Mouse (Mus musculus) ES-Bruce4 (cell line): ENCODE data around the gene Flvcr1. TPM values are rescaled to one million over a fixed set of nuclear protein-coding genes. Genes with fewer than 3 reads are reported as not detected.

ENCODE experiments used
- H3K27ac ChIP-seq: 2 replicates; pipeline ENCODE4 v1.5.1; 2012; ENCODE audit warnings: low read length, inconsistent platforms; ENCODE audit not compliant: insufficient read depth
- H3K27me3 ChIP-seq: 2 replicates; pipeline ENCODE4 v1.6.1; 2012; ENCODE audit warnings: mild to moderate bottlenecking, low read length, inconsistent platforms; ENCODE audit not compliant: control insufficient read depth, poor library complexity, insufficient read depth, severe bottlenecking
- H3K36me3 ChIP-seq: 2 replicates; pipeline ENCODE4 v1.6.1; 2012; ENCODE audit warnings: inconsistent platforms, mild to moderate bottlenecking, low read length, moderate library complexity; ENCODE audit not compliant: control insufficient read depth, poor library complexity, insufficient read depth, severe bottlenecking
- H3K4me1 ChIP-seq: one replicate; pipeline ENCODE4 v1.8.1; 2011; ENCODE audit warnings: low read length; ENCODE audit not compliant: control insufficient read depth, insufficient read depth
- H3K4me3 ChIP-seq: 2 replicates; pipeline ENCODE4 v1.5.1; 2011; ENCODE audit warnings: low read depth, mild to moderate bottlenecking, low read length
- H3K9ac ChIP-seq: 2 replicates; pipeline ENCODE4 v1.6.1; 2012; ENCODE audit warnings: low read depth, mild to moderate bottlenecking, inconsistent platforms; ENCODE audit not compliant: poor library complexity, severe bottlenecking
- H3K9me3 ChIP-seq: replicated peaks from 2 replicates; pipeline ENCODE4 v1.6.1; 2012; ENCODE audit warnings: mild to moderate bottlenecking, low read length, inconsistent platforms; ENCODE audit not compliant: control insufficient read depth, poor library complexity, insufficient read depth, severe bottlenecking
- CTCF ChIP-seq: IDR thresholded peaks from one replicate; pipeline ENCODE4 v1.8.1; 2011; ENCODE audit warnings: low read depth, low read length
- EP300 ChIP-seq: IDR thresholded peaks from 2 replicates; pipeline ENCODE4 v1.6.1; 2011; ENCODE audit warnings: low read depth, low read length; ENCODE audit not compliant: insufficient read depth
- POLR2A ChIP-seq: IDR thresholded peaks from one replicate; pipeline ENCODE4 v1.8.1; 2011; ENCODE audit warnings: low read length; ENCODE audit not compliant: insufficient read depth
- polyA plus RNA-seq: library from polyadenylated mRNA; stranded (reverse); fragments of >200 nt; gene quantifications from 2 replicates; pipeline ENCODE4 v1.2.4, GENCODE M21; 2011; ENCODE audit warnings: low read depth; ENCODE audit not compliant: missing spikeins, insufficient read depth, insufficient read length

The Flvcr1 gene
- polyA plus RNA-seq, 1 experiment = 10.0 TPM

DNA sequence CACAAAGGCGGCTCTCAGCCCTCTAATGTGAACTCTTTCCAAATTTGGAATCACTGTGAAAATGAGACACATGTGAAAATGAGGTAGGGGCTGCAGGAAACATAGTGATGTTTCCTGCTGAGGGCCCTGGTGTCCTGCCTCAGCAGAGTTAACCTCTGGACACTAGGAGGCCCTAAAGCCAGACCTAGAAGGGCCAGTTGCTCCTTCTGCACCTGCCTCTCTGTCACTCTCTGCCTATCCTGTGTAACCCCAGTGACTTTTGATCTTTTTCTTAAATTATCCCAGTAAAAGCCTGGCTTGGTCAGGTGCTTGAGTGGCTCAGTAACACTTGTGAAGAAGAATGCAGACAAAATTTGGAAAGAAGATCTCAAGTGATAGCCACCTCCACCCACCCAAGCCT, 51.1 kb downstream of the Flvcr1 start:
- Histone ChIP-seq H3K9ac (no peak overlapping the region), H3K9me3 (no peaks in the 10 kb centered on the region), H3K27ac (no peak overlapping the region), H3K36me3 (no peaks in the 10 kb centered on the region), H3K4me3 (no peak overlapping the region), H3K27me3 (no peaks in the 10 kb centered on the region), H3K4me1 (no peaks in the 10 kb centered on the region)
- no peak for TF ChIP-seq EP300

DNA sequence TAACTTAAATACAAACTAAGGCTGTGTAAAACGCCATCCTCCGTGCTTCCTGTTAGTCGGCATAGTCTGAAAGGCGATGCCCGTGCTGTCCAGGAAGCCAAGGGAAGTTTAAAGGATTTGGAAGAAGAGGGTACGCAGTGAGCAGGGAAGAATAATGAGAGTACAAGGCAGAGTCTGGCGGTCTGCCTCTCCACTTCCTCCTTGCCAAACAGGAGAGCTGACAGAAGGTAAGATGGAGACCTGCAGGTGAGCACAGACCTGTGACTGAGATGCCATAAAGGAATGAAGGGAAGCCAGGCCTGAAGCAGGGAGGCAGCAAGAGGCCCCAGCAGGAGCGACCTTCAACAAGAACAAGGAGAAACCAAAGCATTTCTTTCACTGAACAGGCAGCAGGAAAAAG, 51.8 kb downstream of the Flvcr1 start:
- Histone ChIP-seq H3K4me1 (no peaks in the 10 kb centered on the region), H3K36me3 (no peaks in the 10 kb centered on the region)

DNA sequence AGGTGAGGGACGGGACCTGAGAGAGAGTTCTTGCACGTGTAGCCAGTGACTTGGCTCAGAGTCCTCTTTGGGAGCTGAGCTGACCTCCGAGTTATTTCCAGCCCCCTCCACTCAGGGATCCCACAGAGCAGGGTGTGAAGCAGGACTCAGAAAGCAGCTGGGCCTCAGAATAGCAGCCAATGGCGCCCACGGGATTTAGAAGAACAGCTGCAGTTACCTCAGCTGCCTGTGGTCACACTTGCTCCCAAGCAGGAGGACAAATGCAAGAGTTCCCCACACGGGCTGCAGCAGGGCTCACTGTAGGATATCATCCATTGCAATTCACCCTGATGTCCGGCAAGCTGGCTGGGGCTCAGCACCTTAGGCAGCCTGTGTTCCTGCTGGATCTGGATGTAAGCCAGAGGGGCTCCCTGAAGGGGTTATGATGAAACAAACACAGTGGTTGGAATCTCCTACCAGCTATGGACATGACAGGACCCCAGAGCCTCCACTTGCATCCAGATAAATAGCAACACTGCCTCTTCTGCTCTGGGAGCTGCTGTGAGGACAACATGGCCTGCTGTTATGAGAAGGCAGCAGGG, 53.3 kb downstream of the Flvcr1 start:
- Histone ChIP-seq H3K9ac (no peak overlapping the region), H3K4me3 (no peak overlapping the region), H3K9me3 (no peaks in the 10 kb centered on the region), H3K27me3 (no peaks in the 10 kb centered on the region), H3K27ac (no peak overlapping the region), H3K4me1 (no peaks in the 10 kb centered on the region), H3K36me3 (no peaks in the 10 kb centered on the region)
- TF ChIP-seq POLR2A (no peak), CTCF (no peak)

More for the DNA sequence above, 51.8 kb downstream of the Flvcr1 start:
- no peaks in the 10 kb centered on the region for H3K9me3 ChIP-seq
- H3K9ac ChIP-seq = no peak overlapping the region
- no peak for TF ChIP-seq EP300
- TF ChIP-seq CTCF = no peak
- no peak for TF ChIP-seq POLR2A
- no peak overlapping the region for H3K4me3 ChIP-seq
- no peaks in the 10 kb centered on the region for H3K27me3 ChIP-seq
- no peak overlapping the region for H3K27ac ChIP-seq

DNA sequence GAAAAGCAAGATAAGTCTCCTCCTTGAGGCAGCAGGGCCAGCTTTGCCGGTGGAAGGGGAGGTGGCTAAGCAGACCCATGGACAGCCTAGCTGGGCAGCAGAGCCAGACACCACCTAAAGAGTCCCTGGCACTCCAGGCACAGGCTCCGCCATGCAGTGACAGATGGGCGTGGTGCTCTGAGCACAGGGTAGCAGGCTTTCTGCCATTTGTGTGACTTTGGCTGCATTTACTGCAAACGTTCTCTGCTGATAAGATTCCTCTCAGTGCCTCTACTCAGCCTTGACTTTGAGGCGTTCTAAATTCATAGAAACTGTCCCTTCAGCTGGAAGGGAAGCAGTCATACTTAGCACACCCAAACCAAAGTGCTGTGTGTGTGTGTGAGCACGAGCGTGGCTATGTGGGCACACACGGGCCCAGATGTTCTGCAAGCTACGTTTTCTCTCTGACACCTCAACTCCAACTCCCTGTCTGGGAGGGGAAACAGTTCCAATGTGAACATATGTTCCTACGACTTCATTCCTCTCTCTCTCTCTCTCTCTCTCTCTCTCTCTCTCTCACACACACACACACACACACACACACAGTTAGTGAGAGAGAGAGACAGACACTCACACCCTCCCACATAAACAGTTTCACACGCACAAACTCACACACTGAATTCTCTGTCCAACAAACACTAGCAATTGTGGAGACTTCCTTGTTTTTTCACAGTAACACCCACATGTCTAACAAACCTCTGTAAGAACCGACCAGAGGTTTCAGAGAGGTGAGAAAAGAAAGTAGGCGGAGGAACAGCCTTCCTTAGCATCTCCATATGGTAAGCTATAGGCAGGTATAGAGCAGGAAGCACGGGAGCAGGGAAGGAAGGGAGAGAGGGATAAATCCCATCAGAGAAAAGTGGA, 54.0 kb downstream of the Flvcr1 start:
- Histone ChIP-seq H3K4me3 (no peak overlapping the region), H3K9ac (no peak overlapping the region), H3K36me3 (no peaks in the 10 kb centered on the region), H3K27ac (no peak overlapping the region), H3K27me3 (no peaks in the 10 kb centered on the region), H3K4me1 (no peaks in the 10 kb centered on the region), H3K9me3 (no peaks in the 10 kb centered on the region)
- TF ChIP-seq EP300 (no peak), CTCF (no peak), POLR2A (no peak)

DNA sequence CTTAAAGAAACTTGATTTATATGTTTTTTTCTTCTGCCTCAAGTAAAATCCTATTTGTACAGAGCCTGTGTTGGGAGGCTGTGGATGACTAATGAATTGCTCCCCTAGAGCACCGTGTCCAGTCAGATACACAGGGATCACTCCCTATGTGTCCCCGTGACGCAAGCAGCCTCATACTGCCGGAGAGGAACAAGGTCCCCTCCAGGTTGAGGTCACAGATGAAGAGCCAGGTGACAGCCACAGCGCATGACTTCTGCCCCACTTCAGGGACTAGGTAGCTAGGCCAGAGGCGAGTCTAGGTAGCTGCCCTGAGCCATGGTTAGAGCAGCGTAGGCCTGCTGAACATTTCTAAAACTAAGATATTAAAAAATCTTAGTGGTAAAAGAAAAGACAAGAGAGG, 57.9 kb downstream of the Flvcr1 start:
- no peaks in the 10 kb centered on the region for H3K36me3 ChIP-seq
- H3K4me1 ChIP-seq = no peaks in the 10 kb centered on the region
- H3K9me3 ChIP-seq = no peaks in the 10 kb centered on the region
- TF ChIP-seq CTCF (no peak), POLR2A (no peak), EP300 (no peak)
- H3K9ac ChIP-seq = no peak overlapping the region
- no peaks in the 10 kb centered on the region for H3K27me3 ChIP-seq
- H3K4me3 ChIP-seq = no peak overlapping the region
- H3K27ac ChIP-seq = no peak overlapping the region

DNA sequence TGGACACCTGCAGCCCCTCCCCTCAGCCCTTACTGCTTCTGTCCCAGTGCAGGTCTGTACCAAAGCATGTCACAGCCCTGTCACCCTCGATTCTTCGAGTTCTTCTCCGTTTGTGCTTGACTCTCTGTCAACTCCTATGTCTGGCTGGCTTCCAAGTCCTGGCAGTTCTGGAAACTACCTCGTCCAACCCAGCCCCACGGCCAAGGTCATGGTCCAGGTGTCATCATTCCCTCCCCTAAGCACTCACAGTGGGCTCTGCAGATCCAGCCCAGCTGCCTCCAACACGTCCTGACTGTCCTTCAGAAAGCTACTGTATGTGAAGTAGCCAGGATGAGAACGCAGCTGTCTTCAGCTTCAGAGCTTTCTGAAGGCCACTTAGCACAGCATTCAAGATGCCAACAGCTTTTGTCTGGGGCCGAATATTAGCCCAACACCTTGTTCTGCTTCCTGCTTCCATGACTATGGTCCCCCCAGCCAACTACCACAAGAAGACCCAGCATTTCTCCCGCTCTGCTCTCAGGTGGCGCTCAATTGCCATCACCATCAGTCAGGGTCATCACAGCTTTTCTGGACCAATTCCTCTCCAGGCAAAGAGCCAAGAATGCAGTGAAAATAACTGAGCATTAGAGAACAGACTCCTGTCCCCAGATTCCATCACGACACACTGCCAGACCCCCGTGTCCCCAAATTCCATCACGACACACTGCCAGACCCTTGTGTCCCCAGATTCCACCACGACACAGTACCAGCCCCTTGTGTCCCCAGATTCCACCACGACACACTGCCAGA, 60.8 kb downstream of the Flvcr1 start:
- H3K27me3 ChIP-seq = no peaks in the 10 kb centered on the region
- H3K9ac ChIP-seq = no peak overlapping the region
- no peak for TF ChIP-seq POLR2A
- no peak for TF ChIP-seq EP300
- no peak for TF ChIP-seq CTCF
- no peaks in the 10 kb centered on the region for H3K4me1 ChIP-seq
- no peak overlapping the region for H3K27ac ChIP-seq
- no peaks in the 10 kb centered on the region for H3K36me3 ChIP-seq
- no peak overlapping the region for H3K4me3 ChIP-seq
- H3K9me3 ChIP-seq = no peaks in the 10 kb centered on the region
